Mouse (Mus musculus) cortical plate, adult 2 months (tissue): Measurements from ENCODE around the gene Gm17359.

Experiments used
- CTCF ChIP-seq: fragments of 200-500 bp; IDR thresholded peaks from 2 replicates; pipeline ENCODE4 v1.5.1; 2011; ENCODE audit warnings: mild to moderate bottlenecking, control low read depth, low read length; ENCODE audit not compliant: insufficient read depth; ENCODE audit errors: extremely low read depth
- POLR2A ChIP-seq: fragments of 200-500 bp; IDR thresholded peaks from 2 replicates; pipeline ENCODE4 v1.6.1; 2011; ENCODE audit warnings: mild to moderate bottlenecking, low read length, control low read depth; ENCODE audit not compliant: insufficient read depth; ENCODE audit errors: extremely low read depth

- TF ChIP-seq CTCF = no peak
- no peak for TF ChIP-seq POLR2A
These were observed 24.6 kb upstream of the Gm17359 start for GRCm38 (mm10) chr3:79311895-79312294.
